Mouse (Mus musculus) heart, embryonic 11.5 days (tissue): ENCODE results near the gene Hoxa2. TPM values are rescaled to one million over a fixed set of nuclear protein-coding genes. Genes with fewer than 3 reads are reported as not detected.

Experiments
- ATAC-seq: fragments of 200-750 bp; cut with Nextera tagmentation; replicated peaks from 2 replicates; pipeline ENCODE4 v1.8.0; 2017; ENCODE audit warnings: moderate library complexity; ENCODE audit not compliant: insufficient number of reproducible peaks, low FRiP score, low TSS enrichment
- H3K27ac ChIP-seq: fragments of 300-500 bp; sonication (generic); 2 replicates; pipeline ENCODE4 v1.5.1; 2014; ENCODE audit warnings: mild to moderate bottlenecking, low read depth, low read length
- H3K27me3 ChIP-seq: fragments of 300-500 bp; sonication (generic); 2 replicates; pipeline ENCODE4 v1.6.1; 2014; ENCODE audit warnings: mild to moderate bottlenecking, low read length, mixed read lengths; ENCODE audit not compliant: control insufficient read depth, insufficient read depth
- H3K36me3 ChIP-seq: fragments of 300-500 bp; sonication (generic); 2 replicates; pipeline ENCODE4 v1.6.1; 2014; ENCODE audit warnings: mild to moderate bottlenecking, low read length, moderate library complexity, mixed read lengths; ENCODE audit not compliant: control insufficient read depth, insufficient read depth
- H3K4me1 ChIP-seq: fragments of 300-500 bp; sonication (generic); 2 replicates; pipeline ENCODE4 v1.6.1; 2014; ENCODE audit warnings: low read length; ENCODE audit not compliant: control insufficient read depth, insufficient read depth
- H3K4me2 ChIP-seq: fragments of 300-500 bp; sonication (generic); 2 replicates; pipeline ENCODE4 v1.6.1; 2014; ENCODE audit warnings: mild to moderate bottlenecking, moderate library complexity
- H3K4me3 ChIP-seq: fragments of 300-500 bp; sonication (generic); 2 replicates; pipeline ENCODE4 v1.5.1; 2014; ENCODE audit warnings: low read depth, low read length
- H3K9ac ChIP-seq: fragments of 300-500 bp; sonication (generic); 2 replicates; pipeline ENCODE4 v1.6.1; 2014; ENCODE audit warnings: mild to moderate bottlenecking, low read depth, low read length, moderate library complexity
- H3K9me3 ChIP-seq: fragments of 300-500 bp; sonication (generic); replicated peaks from 2 replicates; pipeline ENCODE4 v1.6.1; 2016; ENCODE audit warnings: low read length; ENCODE audit not compliant: control insufficient read depth
- WGBS: fragments of 180-500 bp; shearing (Covaris S2); extraction: QIAGEN DNeasy Blood & Tissue Kit; methylation state at CpG from one replicate; pipeline ENCODE4 v1.1.7; 2014; ENCODE audit not compliant: insufficient replicate concordance; 5-methylcytosine and 5-hydroxymethylcytosine counted together
- polyA plus RNA-seq: library from polyadenylated mRNA; unstranded; fragments of >200 nt; fragmentation: Nextera tagmentation; extraction: Ambion mirVana; gene quantifications from 2 replicates; pipeline ENCODE4 v1.2.1, GENCODE M21; 2014

Hoxa2 gene
- polyA plus RNA-seq, 1 experiment from 2014 or later = 3.6 TPM

GRCm38 (mm10) chr6:52171938-52172337 is 7.3 kb upstream of the Hoxa2 start:
- no peak overlapping the region for H3K9ac ChIP-seq
- H3K4me1 ChIP-seq = peaks cover 10% of the 10 kb centered on the region; the same call in 1 of the 2 replicates
- H3K27ac ChIP-seq = 0 out of 2 replicates have a peak overlapping the region, but pooled peaks have one; percentile 15
- 9% methylated on average over 7 of the region's 7 CpGs for WGBS
- peak overlapping the region; percentile 58 for H3K4me2 ChIP-seq
- H3K27me3 ChIP-seq = peaks cover 87% of the 10 kb centered on the region
- no peaks in the 10 kb centered on the region for H3K9me3 ChIP-seq
- no peaks in the 10 kb centered on the region for H3K36me3 ChIP-seq
- peak overlapping the region; percentile 20 for H3K4me3 ChIP-seq
- no peak for ATAC-seq

GRCm38 (mm10) chr6:52171331-52171730 is 6.7 kb upstream of the Hoxa2 start:
- no peaks in the 10 kb centered on the region for H3K9me3 ChIP-seq
- 6% methylated on average over 4 of the region's 4 CpGs for WGBS
- no peak overlapping the region for H3K27ac ChIP-seq
- H3K4me3 ChIP-seq = no peak overlapping the region
- no peaks in the 10 kb centered on the region for H3K36me3 ChIP-seq
- ATAC-seq = no peak
- H3K27me3 ChIP-seq = peaks cover 89% of the 10 kb centered on the region
- H3K9ac ChIP-seq = no peak overlapping the region
- H3K4me1 ChIP-seq = peaks cover 10% of the 10 kb centered on the region; the same call in 1 of the 2 replicates
- no peak overlapping the region for H3K4me2 ChIP-seq

- Histone ChIP-seq H3K4me1 (peaks cover 10% of the 10 kb centered on the region; the same call in 1 of the 2 replicates), H3K27me3 (peaks cover 91% of the 10 kb centered on the region), H3K9me3 (no peaks in the 10 kb centered on the region), H3K27ac (0 out of 2 replicates have a peak overlapping the region, but pooled peaks have one; percentile 46), H3K36me3 (no peaks in the 10 kb centered on the region), H3K4me3 (no peak overlapping the region), H3K9ac (peak overlapping the region; percentile 56; the same call in 1 of the 2 replicates), H3K4me2 (peak overlapping the region; percentile 42; the same call in 1 of the 2 replicates)
- 10% methylated on average over 5 of the region's 5 CpGs for WGBS
- no peak for ATAC-seq
Measured at GRCm38 (mm10) chr6:52170898-52171223, 6.2 kb upstream of the Hoxa2 start.

GRCm38 (mm10) chr6:52170166-52170897 is 5.7 kb upstream of the Hoxa2 start:
- Histone ChIP-seq H3K4me2 (peak overlapping the region; percentile 42), H3K4me1 (peaks cover 10% of the 10 kb centered on the region; the same call in 1 of the 2 replicates), H3K4me3 (0 out of 2 replicates have a peak overlapping the region, but pooled peaks have one; percentile 5), H3K27ac (peak overlapping the region; percentile 46; the same call in 1 of the 2 replicates), H3K27me3 (peaks cover 90% of the 10 kb centered on the region), H3K9me3 (no peaks in the 10 kb centered on the region), H3K36me3 (no peaks in the 10 kb centered on the region), H3K9ac (peak overlapping the region; percentile 56; the same call in 1 of the 2 replicates)
- no peak for ATAC-seq
- WGBS = 3% methylated on average over 40 of the region's 40 CpGs

GRCm38 (mm10) chr6:52169499-52170165 is 5.0 kb upstream of the Hoxa2 start:
- no peak for ATAC-seq
- Histone ChIP-seq H3K4me1 (peaks cover 10% of the 10 kb centered on the region; the same call in 1 of the 2 replicates), H3K9ac (no peak overlapping the region; the same call in 1 of the 2 replicates), H3K4me2 (peak overlapping the region; percentile 42), H3K36me3 (no peaks in the 10 kb centered on the region), H3K27me3 (peaks cover 90% of the 10 kb centered on the region), H3K9me3 (no peaks in the 10 kb centered on the region), H3K4me3 (0 out of 2 replicates have a peak overlapping the region, but pooled peaks have one; percentile 5), H3K27ac (peak overlapping the region; percentile 46; the same call in 1 of the 2 replicates)
- WGBS = 13% methylated on average over 16 of the region's 16 CpGs

GRCm38 (mm10) chr6:52168191-52169055 is 3.8 kb upstream of the Hoxa2 start:
- H3K27me3 ChIP-seq = peaks cover 93% of the 10 kb centered on the region
- WGBS = 3% methylated on average over 42 of the region's 42 CpGs
- H3K9ac ChIP-seq = peak overlapping the region; percentile 47; the same call in 1 of the 2 replicates
- peaks cover 10% of the 10 kb centered on the region for H3K4me1 ChIP-seq
- H3K36me3 ChIP-seq = no peaks in the 10 kb centered on the region
- H3K9me3 ChIP-seq = no peaks in the 10 kb centered on the region
- 0 out of 2 replicates have a peak overlapping the region, but pooled peaks have one; percentile 12 for H3K27ac ChIP-seq
- no peak for ATAC-seq
- peak overlapping the region; percentile 46 for H3K4me2 ChIP-seq
- H3K4me3 ChIP-seq = peak overlapping the region; percentile 13

- Histone ChIP-seq H3K27me3 (peaks cover 93% of the 10 kb centered on the region), H3K9ac (no peak overlapping the region), H3K4me3 (peak overlapping the region; percentile 15; the same call in 1 of the 2 replicates), H3K36me3 (no peaks in the 10 kb centered on the region), H3K9me3 (no peaks in the 10 kb centered on the region), H3K4me2 (peak overlapping the region; percentile 46), H3K27ac (0 out of 2 replicates have a peak overlapping the region, but pooled peaks have one; percentile 22), H3K4me1 (peaks cover 10% of the 10 kb centered on the region)
- 9% methylated on average over 14 of the region's 14 CpGs for WGBS
- no peak for ATAC-seq
Measured at GRCm38 (mm10) chr6:52167736-52168161, 3.1 kb upstream of the Hoxa2 start.

GRCm38 (mm10) chr6:52167176-52167575 is 2.5 kb upstream of the Hoxa2 start:
- Histone ChIP-seq H3K27ac (peak overlapping the region; percentile 55; the same call in 1 of the 2 replicates), H3K4me3 (no peak overlapping the region), H3K36me3 (no peaks in the 10 kb centered on the region), H3K4me2 (peak overlapping the region; percentile 46), H3K4me1 (peaks cover 10% of the 10 kb centered on the region), H3K27me3 (peaks cover 91% of the 10 kb centered on the region), H3K9ac (no peak overlapping the region), H3K9me3 (no peaks in the 10 kb centered on the region)
- WGBS = 18% methylated on average over 1 of the region's 1 CpGs
- no peak for ATAC-seq
